Mouse (Mus musculus): ENCODE data around the gene Morn4.

Gene Morn4

GRCm38 (mm10) chr19:42037167-42037702, 48.9 kb downstream of the Morn4 start:
- no peak for DNase-seq

GRCm38 (mm10) chr19:42036357-42036756, 49.8 kb downstream of the Morn4 start:
- no peak for DNase-seq

- DNase-seq, result peak; percentile 88 to 93
Measured at GRCm38 (mm10) chr19:42035456-42036248, 50.5 kb downstream of the Morn4 start, which contains the start of gene Ankrd2. Gene Ankrd2 (plus strand): TSS chr19:42036000.

- no peak for DNase-seq
Measured at GRCm38 (mm10) chr19:42034881-42035455, 51.2 kb downstream of the Morn4 start.

- peak in 1 of 2 experiments; percentile 47 for DNase-seq
Measured at GRCm38 (mm10) chr19:42034146-42034775, 51.9 kb downstream of the Morn4 start.

GRCm38 (mm10) chr19:42033611-42034010, 52.5 kb downstream of the Morn4 start:
- DNase-seq, result peak in 1 of 2 experiments; percentile 35

- no peak for DNase-seq
Measured at GRCm38 (mm10) chr19:42031112-42031511, 55.0 kb downstream of the Morn4 start.

- peak; percentile 89 to 93 for DNase-seq
Measured at GRCm38 (mm10) chr19:42026158-42026557, 60.0 kb downstream of the Morn4 start.
